Mouse (Mus musculus): ENCODE measurements around the gene Tax1bp1.
"Not testable (repeated sequence)": the region's sequence is repeated elsewhere in the genome, so short reads cannot be mapped to it uniquely, and the experiment has no call there.

Tax1bp1 gene

DNA sequence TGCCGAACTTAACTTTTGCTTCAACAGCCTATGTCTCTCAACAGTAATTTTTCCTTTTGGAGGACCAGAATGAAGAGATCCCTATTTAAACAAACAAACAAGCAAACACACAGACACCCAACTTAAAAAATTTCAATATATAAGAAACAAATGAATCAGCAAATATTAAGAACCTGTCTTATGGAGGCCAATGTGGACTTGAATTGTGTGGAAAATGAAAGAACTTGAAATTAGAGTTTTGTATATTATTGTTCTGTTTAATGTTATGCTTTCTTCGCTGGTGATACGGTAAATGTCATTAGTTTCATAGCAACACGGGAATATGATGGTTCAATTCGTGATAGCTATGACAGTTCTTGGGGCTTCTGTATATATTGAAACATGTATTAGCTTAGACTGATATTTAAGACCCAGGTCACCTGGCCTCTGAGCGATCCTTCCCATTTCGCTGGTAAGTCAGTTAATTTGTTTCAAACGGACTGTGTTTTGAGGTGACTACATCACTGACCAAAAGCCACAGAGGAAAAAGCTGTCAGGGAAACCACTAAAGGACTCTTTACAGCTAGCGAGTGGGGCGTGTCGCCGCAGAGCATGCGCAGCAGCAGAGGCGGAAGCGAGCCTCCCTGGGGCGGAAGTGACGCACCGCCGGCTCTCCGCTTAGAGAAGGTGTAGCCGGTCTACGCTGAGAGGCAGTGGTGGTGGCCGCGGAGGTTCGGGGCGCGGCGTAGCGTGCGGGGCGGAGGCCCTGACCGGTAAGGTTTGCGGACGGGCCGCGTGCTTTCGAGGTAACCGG, at the start of gene Tax1bp1:
Gene Tax1bp1, plus strand, starts transcription at position 626 of the 793 bp plus-strand sequence.
- DNase-seq: peak; percentile 95

DNA sequence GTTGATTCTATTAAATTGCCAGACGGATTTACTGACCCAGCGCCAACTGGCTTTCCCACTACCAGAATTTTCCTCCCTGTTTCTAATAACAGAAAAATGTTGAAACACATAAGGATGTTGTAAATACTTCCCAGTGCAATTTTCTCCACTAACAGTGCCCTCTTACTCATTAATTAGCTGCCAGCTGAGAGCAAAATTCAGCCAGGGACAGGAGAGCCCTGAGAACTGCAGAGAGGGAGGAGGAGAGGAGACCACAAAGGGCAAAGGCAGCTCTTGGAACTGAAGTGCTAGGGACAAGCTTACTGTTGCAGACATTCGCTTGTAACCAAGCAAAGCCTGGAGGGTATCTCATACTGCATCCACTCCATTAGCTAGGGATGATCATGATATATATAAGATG, 45.9 kb upstream of the Tax1bp1 start:
- no peak for DNase-seq

DNA sequence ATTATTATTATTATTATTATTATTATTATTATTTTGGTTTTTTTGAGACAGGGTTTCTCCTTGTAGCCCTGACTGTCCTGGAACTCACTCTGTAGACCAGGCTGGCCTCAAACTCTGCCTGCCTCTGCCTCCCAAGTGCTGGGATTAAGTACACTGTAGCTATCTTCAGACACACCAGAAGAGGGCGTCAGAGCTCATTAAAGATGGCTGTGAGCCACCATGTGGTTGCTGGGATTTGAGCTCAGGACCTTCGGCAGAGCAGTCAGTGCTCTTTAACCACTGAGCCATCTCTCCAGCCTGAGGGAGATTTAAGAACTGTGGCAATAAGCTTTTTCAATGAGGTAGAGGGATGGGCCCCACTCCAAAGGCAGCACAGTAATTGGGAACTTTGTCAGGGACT, 43.7 kb upstream of the Tax1bp1 start:
- DNase-seq: not testable (repeated sequence)

DNA sequence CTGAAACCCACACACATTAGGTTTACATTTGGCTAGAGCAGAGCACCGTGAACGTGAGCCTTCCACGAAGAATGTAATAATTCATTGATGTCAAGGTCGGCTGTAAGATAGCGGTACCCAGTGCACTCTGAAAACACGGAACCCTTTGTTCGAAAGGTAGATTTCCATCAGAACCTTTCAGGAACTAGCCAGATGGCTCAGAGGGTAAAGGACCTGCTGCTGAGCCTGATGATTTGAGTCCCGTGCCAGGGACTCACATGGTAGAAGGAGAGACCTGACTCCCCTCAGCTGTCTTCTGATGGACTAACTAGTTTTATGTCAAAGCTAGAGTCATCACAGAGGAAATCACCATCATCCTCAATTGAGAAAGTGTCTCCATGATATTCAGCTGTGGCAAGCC, 41.7 kb upstream of the Tax1bp1 start:
- no peak for DNase-seq

- DNase-seq: no peak
Observed at GRCm38 (mm10) chr6:52672539-52672938, 41.0 kb upstream of the Tax1bp1 start.

DNA sequence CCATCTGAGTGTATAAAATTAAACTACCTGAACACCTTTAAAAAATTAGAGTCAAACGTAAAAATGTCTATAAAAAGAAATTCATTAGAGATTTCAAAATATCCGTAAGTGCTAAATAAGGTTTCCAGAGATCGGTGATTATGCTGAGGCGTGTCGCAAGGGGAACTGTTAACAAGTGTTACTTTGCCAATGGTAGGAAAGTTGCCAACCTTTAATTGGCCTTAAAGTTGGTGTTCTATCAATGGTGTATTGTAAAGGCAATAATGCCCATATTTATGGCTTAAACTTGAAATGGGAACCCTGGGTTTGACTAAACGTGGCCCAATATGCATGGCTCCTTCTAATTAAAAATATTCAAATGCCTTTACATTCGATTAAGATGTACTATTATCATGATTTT, 39.8 kb upstream of the Tax1bp1 start:
- DNase-seq: no peak

GRCm38 (mm10) chr6:52674541-52674940, 39.0 kb upstream of the Tax1bp1 start:
- peak; percentile 64 for DNase-seq

GRCm38 (mm10) chr6:52675222-52675921, 38.2 kb upstream of the Tax1bp1 start:
- peak; percentile 49 for DNase-seq

- DNase-seq: not testable (repeated sequence)
Observed at GRCm38 (mm10) chr6:52677534-52677933, 36.0 kb upstream of the Tax1bp1 start.

DNA sequence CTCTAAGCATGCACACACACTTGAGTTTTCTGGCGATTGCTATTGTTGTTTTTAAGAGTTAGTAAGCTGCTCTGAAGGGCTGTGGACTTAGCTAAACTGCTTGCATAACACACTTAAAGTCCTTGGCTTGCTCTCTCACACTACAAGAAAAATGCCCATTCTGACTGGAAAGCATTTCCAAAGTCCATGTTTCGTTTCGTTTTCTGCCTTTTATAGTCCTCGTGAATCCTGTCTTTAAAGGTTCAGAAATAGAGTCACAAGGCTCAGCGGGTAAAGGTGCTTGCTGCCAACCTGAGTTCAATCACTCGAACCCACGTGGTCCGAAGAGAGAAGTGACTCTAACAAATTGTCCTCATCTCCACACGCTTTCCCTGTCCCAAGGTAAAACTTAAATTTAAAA, 34.0 kb upstream of the Tax1bp1 start:
- DNase-seq: peak; percentile 54

DNA sequence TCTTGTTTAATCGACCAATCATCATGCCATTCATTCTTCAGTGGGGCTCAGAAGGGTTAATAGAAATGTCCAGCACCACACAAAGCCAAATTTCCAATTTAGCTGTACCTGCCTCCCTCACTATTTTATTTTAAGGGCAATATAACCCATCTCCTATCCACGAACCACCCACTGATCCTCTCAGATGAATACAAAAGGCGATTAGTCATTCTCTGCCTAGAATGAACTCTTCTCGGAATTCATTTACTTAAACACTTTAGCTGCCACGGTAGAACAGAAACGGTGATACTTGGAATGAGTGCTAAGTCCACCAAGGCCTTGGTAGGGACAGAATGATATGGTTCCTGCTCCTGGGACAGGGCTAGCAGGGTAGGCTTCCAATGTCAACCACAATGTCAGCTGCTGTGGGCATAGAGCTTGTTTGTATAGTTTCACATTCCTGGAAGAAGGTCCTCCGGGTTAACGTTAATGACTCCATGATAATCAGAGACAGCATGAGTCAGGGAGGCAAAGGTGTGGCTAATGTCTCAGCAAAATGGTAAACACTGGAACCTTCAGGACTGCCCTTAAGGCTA, 33.0 kb upstream of the Tax1bp1 start:
- peak; percentile 30 for DNase-seq

- peak; percentile 38 for DNase-seq
Observed at GRCm38 (mm10) chr6:52681847-52682485, 31.6 kb upstream of the Tax1bp1 start.

DNA sequence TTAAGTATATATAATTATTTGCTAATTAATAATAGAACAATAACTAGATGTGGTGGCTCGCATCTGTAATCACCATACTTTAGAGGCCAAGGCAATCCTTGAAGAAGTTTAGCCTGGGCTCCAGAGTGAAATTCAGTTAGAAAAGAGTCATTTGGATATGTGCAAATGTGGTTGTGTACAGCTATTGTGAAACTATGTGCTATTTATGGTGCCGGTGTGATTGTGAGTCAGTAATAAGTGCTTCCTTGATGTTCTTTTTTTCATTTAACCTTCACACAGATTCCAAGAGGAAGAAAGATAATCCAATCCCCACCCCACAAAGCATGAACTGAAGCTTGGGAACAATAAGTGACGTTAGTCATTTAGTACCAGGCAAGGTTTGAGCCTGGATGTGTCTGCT, 30.9 kb upstream of the Tax1bp1 start:
- DNase-seq: no peak

DNA sequence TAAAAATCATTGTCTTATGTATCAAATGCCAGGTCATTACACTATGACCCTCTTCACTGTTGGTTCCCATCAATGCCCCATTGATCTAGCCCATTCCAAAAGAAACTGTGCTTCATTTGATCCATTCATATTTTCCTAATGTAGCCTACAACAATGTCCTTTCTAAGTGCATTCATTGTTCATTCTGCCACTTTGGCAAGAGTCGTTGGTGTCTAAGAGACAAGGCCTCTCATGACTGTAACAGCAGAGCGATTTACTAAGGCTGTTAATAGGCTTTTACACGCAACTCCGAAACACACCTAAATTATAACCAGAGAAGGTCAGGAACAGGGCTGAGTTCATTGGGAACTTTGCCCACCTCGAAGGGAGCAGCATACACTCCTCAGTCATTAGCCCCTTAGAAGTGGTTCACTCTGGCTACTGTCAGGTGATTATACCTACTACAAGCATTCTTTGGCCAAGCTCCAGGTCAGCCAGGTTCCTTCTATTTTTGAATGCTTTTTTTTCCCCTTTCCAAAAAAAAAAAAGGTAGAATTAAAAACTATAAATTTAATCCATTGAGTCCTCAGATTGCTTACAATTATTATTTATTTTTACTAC, 26.5 kb upstream of the Tax1bp1 start:
- DNase-seq: peak; percentile 42

DNA sequence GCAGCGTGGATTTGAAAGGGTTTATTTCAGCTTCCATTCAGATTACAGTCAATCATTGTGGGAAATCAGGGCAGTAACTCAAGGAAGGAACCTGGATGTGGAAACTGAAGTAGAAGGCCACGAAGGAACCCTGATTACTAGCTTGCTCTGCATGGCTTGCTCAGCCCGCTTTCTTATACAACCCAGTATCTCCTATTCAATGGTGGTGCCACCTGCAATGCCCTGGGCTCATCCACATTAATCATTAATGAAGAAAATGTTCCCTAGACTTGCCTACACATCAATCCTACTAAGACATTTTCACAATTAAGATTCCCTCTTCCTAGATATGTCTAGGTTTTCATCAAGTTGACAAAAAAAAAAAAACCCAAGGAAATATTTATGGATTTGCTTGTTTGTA, 23.2 kb upstream of the Tax1bp1 start:
- DNase-seq: no peak

DNA sequence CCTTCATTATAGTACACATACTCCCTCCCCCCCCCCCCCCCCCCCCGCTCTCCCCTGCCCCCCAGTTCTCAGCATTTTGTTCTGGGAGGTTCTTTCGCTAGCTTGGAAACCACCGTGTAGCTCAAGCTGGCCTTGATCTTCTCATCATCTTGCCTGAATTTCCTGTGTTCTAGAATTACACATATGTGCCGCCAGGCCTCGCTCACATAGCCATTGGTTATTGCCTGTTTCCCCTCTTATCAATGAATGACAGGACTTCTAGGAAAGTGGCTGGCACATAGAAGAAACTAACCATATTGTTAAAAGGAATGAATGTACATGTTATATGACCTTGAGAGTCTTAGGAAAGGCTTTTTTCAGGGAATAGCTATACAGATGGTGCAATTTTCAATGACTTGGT, 21.7 kb upstream of the Tax1bp1 start:
- no peak for DNase-seq

- no peak for DNase-seq
Observed at GRCm38 (mm10) chr6:52692451-52693063, 21.0 kb upstream of the Tax1bp1 start.

DNA sequence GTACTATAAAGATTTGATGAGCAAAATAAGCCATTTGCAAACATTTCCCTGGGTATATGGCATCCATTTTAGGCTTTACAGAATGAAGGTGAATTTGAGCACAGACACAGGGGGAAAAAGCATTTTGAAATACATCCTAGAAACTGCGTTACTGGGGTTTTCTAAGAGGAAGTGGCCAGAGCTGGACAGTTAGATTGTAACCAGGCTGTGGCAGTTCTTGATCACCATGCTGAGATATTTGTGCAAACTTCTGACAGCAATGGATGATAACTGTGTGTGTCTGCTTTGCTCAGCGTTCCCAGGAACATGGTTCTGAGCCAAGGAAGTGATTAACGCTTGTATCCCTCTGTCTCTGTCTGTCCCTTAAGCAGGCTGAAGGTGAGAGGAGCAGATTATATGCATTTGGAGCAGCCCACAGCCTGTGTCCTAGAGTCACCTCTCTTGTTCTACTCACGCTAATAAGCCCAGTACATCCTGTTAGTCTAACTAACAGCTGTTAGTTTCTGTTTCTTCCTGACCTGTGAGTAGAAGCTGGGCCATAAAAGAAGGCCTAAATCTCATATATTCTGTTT, 15.5 kb upstream of the Tax1bp1 start:
- DNase-seq: no peak

GRCm38 (mm10) chr6:52699050-52699449, 14.5 kb upstream of the Tax1bp1 start:
- DNase-seq: no peak

GRCm38 (mm10) chr6:52699899-52700298, 13.6 kb upstream of the Tax1bp1 start:
- DNase-seq: no peak

DNA sequence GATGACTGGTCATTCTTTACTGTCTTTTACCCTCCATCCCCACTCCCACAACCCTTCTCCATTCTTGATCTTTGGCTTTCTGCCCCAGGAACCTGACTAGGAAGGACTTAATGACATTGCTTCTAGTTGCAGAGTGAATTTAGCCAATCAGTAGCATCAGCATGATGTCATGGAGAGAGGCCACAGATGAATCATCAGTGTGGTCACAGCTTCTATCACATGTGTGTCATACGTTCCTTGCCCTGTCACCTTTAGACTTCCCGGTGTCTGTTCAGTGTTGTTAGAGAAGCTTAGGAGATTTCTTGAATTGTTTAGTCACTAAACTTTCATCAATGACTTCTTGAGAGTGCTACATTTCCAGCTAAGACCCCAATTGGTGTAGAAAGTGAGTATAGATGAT, 10.3 kb upstream of the Tax1bp1 start:
- no peak for DNase-seq

DNA sequence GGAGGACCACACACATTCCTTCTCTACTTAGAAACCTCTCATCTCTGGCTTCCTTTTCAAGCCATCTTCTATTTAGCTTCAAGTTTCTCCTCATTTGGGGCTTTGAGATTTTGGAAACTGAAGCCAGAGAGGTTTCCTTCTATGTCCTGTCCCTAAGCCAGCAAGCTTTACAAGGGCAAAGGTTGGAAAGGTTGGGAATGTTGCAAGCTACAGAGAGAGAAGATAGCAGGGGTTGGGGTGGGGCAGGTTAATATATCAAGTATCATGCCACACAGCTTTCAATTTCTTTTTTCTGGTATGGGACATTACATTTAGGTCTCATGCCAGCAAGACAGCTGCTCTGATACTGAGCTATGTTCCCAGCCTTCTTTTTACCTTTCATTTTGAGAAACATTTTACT, 8.2 kb upstream of the Tax1bp1 start:
- no peak for DNase-seq
